Mouse (Mus musculus) hindbrain, embryonic 15.5 days (tissue): ENCODE measurements around the gene Spata31d1d. TPM values are rescaled to one million over a fixed set of nuclear protein-coding genes. Genes with fewer than 3 reads are reported as not detected.
"Not testable (repeated sequence)": the region's sequence is repeated elsewhere in the genome, so short reads cannot be mapped to it uniquely, and the experiment has no call there.

Source experiments
- ATAC-seq: fragments of 200-750 bp; cut with Nextera tagmentation; 2 replicates; pipeline ENCODE4 v1.8.0; 2017; ENCODE audit warnings: low read depth, moderate number of reproducible peaks, moderate TSS enrichment; ENCODE audit not compliant: low FRiP score
- H3K27ac ChIP-seq: fragments of 300-500 bp; sonication (generic); replicated peaks from 2 replicates; pipeline ENCODE4 v1.5.1; 2015; ENCODE audit warnings: mild to moderate bottlenecking, inconsistent platforms
- H3K27me3 ChIP-seq: fragments of 300-500 bp; sonication (generic); 2 replicates; pipeline ENCODE4 v1.6.1; 2015; ENCODE audit warnings: control low read depth, inconsistent platforms
- H3K36me3 ChIP-seq: fragments of 300-500 bp; sonication (generic); 2 replicates; pipeline ENCODE4 v1.6.1; 2015; ENCODE audit warnings: control low read depth, inconsistent platforms
- H3K4me1 ChIP-seq: fragments of 300-500 bp; sonication (generic); replicated peaks from 2 replicates; pipeline ENCODE4 v1.6.1; 2015; ENCODE audit warnings: control low read depth, inconsistent platforms
- H3K4me2 ChIP-seq: fragments of 300-500 bp; sonication (generic); 2 replicates; pipeline ENCODE4 v1.6.1; 2015; ENCODE audit warnings: moderate library complexity, mild to moderate bottlenecking, inconsistent platforms
- H3K4me3 ChIP-seq: fragments of 300-500 bp; sonication (generic); 2 replicates; pipeline ENCODE4 v1.5.1; 2015; ENCODE audit warnings: mild to moderate bottlenecking, inconsistent platforms
- H3K9ac ChIP-seq: fragments of 300-500 bp; sonication (generic); 2 replicates; pipeline ENCODE4 v1.6.1; 2015; ENCODE audit warnings: inconsistent platforms
- H3K9me3 ChIP-seq: fragments of 300-500 bp; sonication (generic); 2 replicates; pipeline ENCODE4 v1.6.1; 2016; ENCODE audit warnings: control low read depth, inconsistent platforms
- WGBS: fragments of 180-500 bp; shearing (Covaris S2); methylation state at CpG from one replicate; pipeline ENCODE4 v1.1.7; 2015; 5-methylcytosine and 5-hydroxymethylcytosine counted together
- polyA plus RNA-seq: library from polyadenylated mRNA; unstranded; fragments of >200 nt; fragmentation: Nextera tagmentation; extraction: Ambion mirVana; gene quantifications from 2 replicates; pipeline ENCODE4 v1.2.1, GENCODE M21; 2015

Spata31d1d gene
- not detected in 2 replicates for polyA plus RNA-seq

DNA sequence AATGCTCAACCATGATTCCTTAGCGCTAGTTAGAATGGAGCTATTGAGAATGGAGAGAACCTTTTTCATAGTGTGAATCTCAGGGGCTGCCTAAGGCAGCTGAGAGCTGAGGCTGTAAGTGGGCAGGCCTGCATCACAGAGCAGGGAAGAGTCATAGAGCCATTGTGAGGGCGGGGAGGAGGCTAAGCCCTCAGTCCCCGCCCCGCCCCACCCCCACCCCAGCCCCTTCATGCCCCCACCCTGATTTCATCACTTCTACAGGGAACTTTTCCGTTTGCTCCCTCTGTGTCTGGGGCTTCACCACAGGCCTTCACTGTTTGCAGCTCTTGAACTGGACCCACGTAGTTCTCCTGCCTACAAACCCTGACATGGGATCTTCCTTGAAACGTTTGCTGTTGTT lies at the start of gene Spata31d1d:
Gene Spata31d1d, minus strand, starts transcription at position 101 of the 400 bp plus-strand sequence.
- no peak within 1 kb of the TSS for H3K4me3 ChIP-seq
- 59% methylated on average over 4 of the region's 7 CpGs for WGBS
- no peak within 1 kb of the TSS for H3K9ac ChIP-seq
- H3K4me1 ChIP-seq: 0 out of 2 replicates have a peak, but pooled peaks cover under 1% of the 10 kb centered on the region
- no peaks in the 10 kb centered on the region for H3K27me3 ChIP-seq
- ATAC-seq: no peak
- H3K9me3 ChIP-seq: no peaks in the 10 kb centered on the region
- no peaks in the 10 kb centered on the region for H3K36me3 ChIP-seq
- H3K4me2 ChIP-seq: no peak within 1 kb of the TSS
- no peak within 1 kb of the TSS for H3K27ac ChIP-seq

DNA sequence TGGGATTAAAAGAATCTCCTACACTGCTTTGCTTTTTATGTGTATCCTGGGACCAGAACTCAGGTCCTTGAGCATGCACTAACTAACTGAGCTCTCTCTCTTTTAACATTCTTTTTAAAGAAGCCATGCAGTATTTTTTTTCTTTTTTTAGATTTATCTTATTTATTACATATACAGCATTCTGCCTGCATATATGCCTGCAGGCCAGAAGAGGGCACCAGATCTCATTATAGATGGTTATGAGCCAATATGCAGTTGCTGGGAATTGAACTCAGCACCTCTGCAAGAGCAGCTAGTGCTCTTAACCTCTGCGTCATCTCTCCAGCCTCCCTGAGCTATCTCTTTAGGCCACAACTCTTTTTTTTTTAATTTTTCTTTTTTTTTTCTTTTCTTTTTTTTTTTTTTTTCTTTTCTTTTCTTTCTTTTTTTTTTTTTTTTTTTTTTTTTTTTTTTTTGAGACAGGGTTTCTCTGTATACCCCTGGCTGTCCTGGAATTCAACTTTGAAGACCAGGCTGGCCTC lies 48.3 kb upstream of the Spata31d1d start:
- not testable (repeated sequence) for ATAC-seq
- 100% methylated on average over 1 of the region's 1 CpGs for WGBS

GRCm38 (mm10) chr13:59779213-59779612 lies 47.7 kb upstream of the Spata31d1d start:
- no peak for ATAC-seq
- no peaks in the 10 kb centered on the region for H3K9me3 ChIP-seq
- peaks cover 76% of the 10 kb centered on the region for H3K36me3 ChIP-seq
- no peak overlapping the region for H3K4me2 ChIP-seq
- H3K27me3 ChIP-seq: no peaks in the 10 kb centered on the region
- WGBS: 87% methylated on average over 4 of the region's 4 CpGs
- H3K9ac ChIP-seq: no peak overlapping the region
- H3K4me3 ChIP-seq: no peak overlapping the region
- H3K4me1 ChIP-seq: no peaks in the 10 kb centered on the region
- H3K27ac ChIP-seq: no peak overlapping the region

More for the DNA sequence above, 48.3 kb upstream of the Spata31d1d start:
- not testable (repeated sequence) for H3K9me3 ChIP-seq, H3K27me3 ChIP-seq, H3K4me2 ChIP-seq, H3K4me1 ChIP-seq, H3K27ac ChIP-seq, H3K4me3 ChIP-seq, H3K9ac ChIP-seq
- H3K36me3 ChIP-seq: peaks cover 74% of the 10 kb centered on the region

- Histone ChIP-seq H3K4me3 (no peak overlapping the region), H3K27ac (no peak overlapping the region), H3K36me3 (peaks cover 50% of the 10 kb centered on the region), H3K9ac (no peak overlapping the region), H3K4me2 (no peak overlapping the region), H3K9me3 (no peaks in the 10 kb centered on the region), H3K4me1 (peaks cover 13% of the 10 kb centered on the region), H3K27me3 (no peaks in the 10 kb centered on the region)
- 90% methylated on average over 3 of the region's 3 CpGs for WGBS
- no peak for ATAC-seq
Measured at GRCm38 (mm10) chr13:59775168-59775567, 43.6 kb upstream of the Spata31d1d start.

GRCm38 (mm10) chr13:59771257-59771656 lies 39.7 kb upstream of the Spata31d1d start:
- H3K27ac ChIP-seq: peak overlapping the region; percentile 98
- no peak for ATAC-seq
- WGBS: 59% methylated on average over 9 of the region's 9 CpGs
- no peaks in the 10 kb centered on the region for H3K27me3 ChIP-seq
- H3K9me3 ChIP-seq: no peaks in the 10 kb centered on the region
- peak overlapping the region; percentile 76; the same call in 1 of the 2 replicates for H3K9ac ChIP-seq
- H3K4me3 ChIP-seq: no peak overlapping the region
- H3K4me2 ChIP-seq: peak overlapping the region; percentile 66; the same call in 1 of the 2 replicates
- H3K36me3 ChIP-seq: peaks cover 16% of the 10 kb centered on the region
- peaks cover 40% of the 10 kb centered on the region for H3K4me1 ChIP-seq

DNA sequence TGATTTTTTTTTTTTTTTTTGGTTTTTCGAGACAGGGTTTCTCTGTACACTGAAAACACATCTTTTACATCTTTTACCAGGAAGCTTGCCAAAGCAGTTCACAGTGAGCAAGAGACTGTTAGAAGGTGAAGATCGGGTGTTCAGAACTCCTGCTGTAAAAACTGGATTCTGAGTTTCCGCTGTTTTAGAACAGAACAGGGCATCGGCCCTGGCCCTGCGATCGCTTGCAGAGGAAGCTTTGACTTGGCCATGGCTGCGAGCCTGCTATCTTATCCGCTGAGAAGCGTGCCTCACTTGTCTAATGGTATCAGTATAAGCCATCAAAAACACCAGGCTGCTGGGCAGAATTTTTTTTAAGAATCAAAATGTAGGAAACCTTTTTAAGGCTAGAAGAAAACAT lies 39.3 kb upstream of the Spata31d1d start:
- no peak for ATAC-seq
- Histone ChIP-seq H3K27ac (peak overlapping the region; percentile 98), H3K27me3 (no peaks in the 10 kb centered on the region), H3K4me1 (peaks cover 44% of the 10 kb centered on the region), H3K9ac (peak overlapping the region; percentile 76), H3K36me3 (peaks cover 16% of the 10 kb centered on the region), H3K4me2 (peak overlapping the region; percentile 66), H3K9me3 (no peaks in the 10 kb centered on the region), H3K4me3 (peak overlapping the region; percentile 89)
- WGBS: 75% methylated on average over 9 of the region's 9 CpGs

GRCm38 (mm10) chr13:59770164-59770562 lies 38.6 kb upstream of the Spata31d1d start:
- H3K27me3 ChIP-seq: no peaks in the 10 kb centered on the region
- WGBS: 0% methylated on average over 28 of the region's 28 CpGs
- peaks cover 47% of the 10 kb centered on the region for H3K4me1 ChIP-seq
- peak overlapping the region; percentile 66 for H3K4me2 ChIP-seq
- H3K36me3 ChIP-seq: peaks cover 16% of the 10 kb centered on the region
- H3K9me3 ChIP-seq: no peaks in the 10 kb centered on the region
- ATAC-seq: peak; percentile 85
- peak overlapping the region; percentile 76 for H3K9ac ChIP-seq
- peak overlapping the region; percentile 89 for H3K4me3 ChIP-seq
- H3K27ac ChIP-seq: peak overlapping the region; percentile 98

- under 1% methylated on average over 91 of the region's 91 CpGs for WGBS
Measured at GRCm38 (mm10) chr13:59769296-59770163, 38.0 kb upstream of the Spata31d1d start, which contains the start of gene Isca1. Isca1 (minus strand) TSS chr13:59769810.

DNA sequence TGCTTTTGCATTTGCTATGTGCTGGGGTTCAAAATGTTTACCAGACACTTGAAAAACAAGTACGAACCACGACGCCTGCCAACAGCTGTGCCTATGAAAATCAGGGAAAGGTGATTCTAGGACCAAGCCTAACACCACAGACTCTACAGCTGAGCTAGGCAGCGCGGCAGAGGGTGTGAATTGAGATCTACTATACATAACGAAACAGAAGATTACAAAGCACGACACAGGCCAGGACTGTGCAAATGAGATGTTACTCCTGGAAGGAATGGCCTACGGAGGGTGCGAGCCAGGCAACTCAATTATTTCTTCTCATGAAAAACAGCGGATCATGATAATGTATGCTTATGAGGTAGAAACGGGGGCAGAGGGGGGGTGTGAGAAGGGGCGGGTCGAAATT lies 37.0 kb upstream of the Spata31d1d start:
- H3K27ac ChIP-seq: no peak overlapping the region
- 33% methylated on average over 13 of the region's 13 CpGs for WGBS

More at GRCm38 (mm10) chr13:59769296-59770163, 38.0 kb upstream of the Spata31d1d start, which contains the start of gene Isca1:
- H3K27me3 ChIP-seq: no peaks in the 10 kb centered on the region
- peak within 1 kb of the TSS; percentile 71 for H3K4me2 ChIP-seq
- peak within 1 kb of the TSS; percentile 98 for H3K27ac ChIP-seq
- no peaks in the 10 kb centered on the region for H3K9me3 ChIP-seq
- H3K36me3 ChIP-seq: peaks cover 10% of the 10 kb centered on the region
- H3K4me3 ChIP-seq: peak within 1 kb of the TSS; percentile 89
- ATAC-seq: peak; percentile 97
- peak within 1 kb of the TSS; percentile 76 for H3K9ac ChIP-seq
- H3K4me1 ChIP-seq: peaks cover 47% of the 10 kb centered on the region

DNA sequence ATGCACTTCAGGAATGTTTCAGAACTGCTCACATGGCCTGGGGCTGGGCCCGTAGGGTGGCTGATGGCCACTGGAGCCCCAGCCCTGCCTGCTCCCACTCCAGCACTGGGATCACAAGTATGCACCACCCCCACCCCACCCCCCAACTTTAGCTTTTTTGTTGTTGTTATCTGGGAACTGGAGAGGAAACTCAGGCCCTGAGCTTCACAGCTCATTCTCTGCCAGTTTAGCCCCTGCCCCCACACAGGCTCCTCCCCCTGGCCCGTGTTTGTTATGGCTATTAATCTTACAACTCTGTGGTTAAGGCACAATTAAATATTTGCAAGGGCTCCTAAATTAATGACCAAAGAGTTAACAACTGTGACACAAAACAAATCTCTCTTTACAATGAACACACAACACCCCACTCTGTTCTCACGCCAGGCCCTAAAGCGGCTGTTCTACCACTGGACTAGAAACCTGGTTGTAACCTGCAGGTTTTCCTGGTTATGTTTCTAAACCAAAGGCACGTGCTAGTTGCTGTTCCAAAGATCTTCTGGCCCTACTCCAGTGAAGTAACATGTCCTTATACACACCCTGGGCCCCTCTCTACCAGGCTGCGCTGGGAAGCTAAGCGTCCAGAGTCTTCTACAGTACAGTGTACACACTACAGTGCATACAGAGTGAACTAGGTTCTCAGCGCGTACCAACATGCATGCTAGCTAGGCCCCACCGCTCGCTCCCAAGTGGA lies 35.4 kb upstream of the Spata31d1d start:
- Histone ChIP-seq H3K9me3 (no peaks in the 10 kb centered on the region), H3K9ac (no peak overlapping the region), H3K36me3 (peaks cover 4% of the 10 kb centered on the region), H3K4me2 (peak overlapping the region; percentile 3), H3K4me3 (no peak overlapping the region), H3K4me1 (peaks cover 47% of the 10 kb centered on the region), H3K27ac (no peak overlapping the region), H3K27me3 (no peaks in the 10 kb centered on the region)
- ATAC-seq: no peak
- 71% methylated on average over 11 of the region's 11 CpGs for WGBS

More for the DNA sequence above, 37.0 kb upstream of the Spata31d1d start:
- H3K4me3 ChIP-seq: peak overlapping the region; percentile 89
- peak overlapping the region; percentile 71 for H3K4me2 ChIP-seq
- H3K9me3 ChIP-seq: no peaks in the 10 kb centered on the region
- no peaks in the 10 kb centered on the region for H3K27me3 ChIP-seq
- H3K4me1 ChIP-seq: peaks cover 47% of the 10 kb centered on the region
- ATAC-seq: no peak
- peak overlapping the region; percentile 76 for H3K9ac ChIP-seq
- H3K36me3 ChIP-seq: peaks cover 10% of the 10 kb centered on the region

GRCm38 (mm10) chr13:59762791-59763190 lies 31.2 kb upstream of the Spata31d1d start:
- 98% methylated on average over 7 of the region's 7 CpGs for WGBS
- H3K4me1 ChIP-seq: peaks cover 22% of the 10 kb centered on the region
- H3K27ac ChIP-seq: no peak overlapping the region
- H3K9me3 ChIP-seq: no peaks in the 10 kb centered on the region
- H3K4me2 ChIP-seq: no peak overlapping the region
- H3K36me3 ChIP-seq: peaks cover 36% of the 10 kb centered on the region
- ATAC-seq: no peak
- H3K27me3 ChIP-seq: no peaks in the 10 kb centered on the region
- H3K9ac ChIP-seq: no peak overlapping the region
- no peak overlapping the region for H3K4me3 ChIP-seq
